Mouse (Mus musculus) liver, embryonic 18 days (tissue): Measurements from ENCODE around the gene Crx. TPM values are rescaled to one million over a fixed set of nuclear protein-coding genes. Genes with fewer than 3 reads are reported as not detected.

ENCODE experiments used
- polyA plus RNA-seq: library from polyadenylated mRNA; depleted of rRNA; stranded (reverse); fragments of >200 nt; gene quantifications from 2 replicates; pipeline ENCODE4 v1.2.3, GENCODE M21; 2012; rRNA removed

Crx gene
- polyA plus RNA-seq, result not detected in 2 replicates

GRCm38 (mm10) chr7:15879756-15880155 lies at the start of gene Crx:
Crx (minus strand) TSS chr7:15879968.

GRCm38 (mm10) chr7:15922220-15922773 lies 42.5 kb upstream of the Crx start, which contains the start of gene Selenow:
Selenow (minus strand) TSS chr7:15922402.

GRCm38 (mm10) chr7:15882317-15882716 lies 2.5 kb upstream of the Crx start, which contains the start of gene Crxos:
Crxos (plus strand) TSS chr7:15882617.

GRCm38 (mm10) chr7:15839578-15839977 lies 40.2 kb downstream of the Crx start, which contains the start of gene Obox6:
Obox6 (minus strand) TSS chr7:15839678.

Other genes with a start within 250 kb of the Crx start
- gene Obox3, start 240.1 kb downstream of the Crx start, polyA plus RNA-seq, result not detected in 2 replicates
- gene Obox5, start 129.8 kb downstream of the Crx start, polyA plus RNA-seq, result not detected in 2 replicates
- gene Obox6, start 40.3 kb downstream of the Crx start, polyA plus RNA-seq, result not detected in 2 replicates
- not detected in 2 replicates for gene Crxos, start 2.6 kb upstream of the Crx start, polyA plus RNA-seq
- gene Selenow, start 42.4 kb upstream of the Crx start, polyA plus RNA-seq, result 125 and 142 TPM in 2 replicates
- gene Nop53, start 66.1 kb upstream of the Crx start, polyA plus RNA-seq, result 58.0 and 68.6 TPM in 2 replicates
- 2.7 and 3.3 TPM in 2 replicates for gene Ehd2, start 87.6 kb upstream of the Crx start, polyA plus RNA-seq
- gene Bicra, start 168.0 kb upstream of the Crx start, polyA plus RNA-seq, result 1.3 and 1.5 TPM in 2 replicates
- 0.02 TPM in 2 replicates for gene Zfp541, start 181.8 kb upstream of the Crx start, polyA plus RNA-seq
- 90.9 and 104 TPM in 2 replicates for gene Napa, start 218.5 kb upstream of the Crx start, polyA plus RNA-seq
- 7.6 and 8.8 TPM in 2 replicates for gene Kptn, start 239.9 kb upstream of the Crx start, polyA plus RNA-seq
- 0.01 and 0.05 TPM in 2 replicates for gene Slc8a2, start 249.9 kb upstream of the Crx start, polyA plus RNA-seq